Mouse (Mus musculus): ENCODE results near the gene Myh3. TPM values are rescaled to one million over a fixed set of nuclear protein-coding genes. Genes with fewer than 3 reads are reported as not detected.

Myh3 gene
- polyA plus RNA-seq, 3 experiments from 2014 or later, result 0.12 to 0.57 (median 0.44) TPM

DNA sequence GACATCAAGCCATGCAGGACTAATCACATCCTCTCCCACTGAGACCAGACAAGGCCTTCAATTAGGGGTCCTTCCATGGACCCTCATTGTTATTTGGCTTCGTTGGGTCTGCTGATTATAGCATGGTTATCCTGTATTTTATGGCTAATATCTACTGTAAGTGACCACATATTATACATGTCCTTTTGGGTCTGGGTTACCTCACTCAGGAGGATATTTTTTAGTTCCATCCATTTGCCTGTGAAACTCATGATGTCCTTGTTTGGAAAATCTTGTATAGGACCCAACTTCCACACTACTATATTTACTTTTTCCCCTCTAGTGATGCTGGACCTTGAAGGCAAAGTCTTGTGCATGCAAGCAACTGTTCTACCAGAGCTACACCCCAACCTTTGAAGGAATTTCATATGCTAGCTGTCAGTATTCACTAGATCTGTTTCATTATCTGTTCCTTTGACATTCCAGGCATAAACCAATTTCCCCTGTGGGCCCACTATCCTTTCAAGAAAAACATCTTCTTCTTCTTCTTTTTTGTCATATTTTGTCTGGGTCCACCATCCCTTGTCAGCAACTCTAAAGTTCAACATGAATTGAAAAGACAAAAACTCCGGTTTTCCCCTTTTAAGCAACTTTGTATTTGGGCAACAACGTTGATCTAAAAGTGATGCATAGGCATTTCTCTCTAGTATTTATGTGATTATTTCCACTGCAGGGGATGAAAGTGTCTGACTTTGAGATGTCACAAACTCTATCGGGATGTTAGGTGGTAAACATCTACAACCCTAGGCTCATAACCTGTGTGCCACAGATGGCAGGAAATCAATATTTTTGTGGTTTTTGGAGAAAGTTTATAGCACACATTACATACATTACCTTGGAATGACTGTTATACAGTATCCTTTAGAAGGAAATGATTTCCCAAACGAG is 67.6 kb downstream of the Myh3 start:
- no peak for ATAC-seq

DNA sequence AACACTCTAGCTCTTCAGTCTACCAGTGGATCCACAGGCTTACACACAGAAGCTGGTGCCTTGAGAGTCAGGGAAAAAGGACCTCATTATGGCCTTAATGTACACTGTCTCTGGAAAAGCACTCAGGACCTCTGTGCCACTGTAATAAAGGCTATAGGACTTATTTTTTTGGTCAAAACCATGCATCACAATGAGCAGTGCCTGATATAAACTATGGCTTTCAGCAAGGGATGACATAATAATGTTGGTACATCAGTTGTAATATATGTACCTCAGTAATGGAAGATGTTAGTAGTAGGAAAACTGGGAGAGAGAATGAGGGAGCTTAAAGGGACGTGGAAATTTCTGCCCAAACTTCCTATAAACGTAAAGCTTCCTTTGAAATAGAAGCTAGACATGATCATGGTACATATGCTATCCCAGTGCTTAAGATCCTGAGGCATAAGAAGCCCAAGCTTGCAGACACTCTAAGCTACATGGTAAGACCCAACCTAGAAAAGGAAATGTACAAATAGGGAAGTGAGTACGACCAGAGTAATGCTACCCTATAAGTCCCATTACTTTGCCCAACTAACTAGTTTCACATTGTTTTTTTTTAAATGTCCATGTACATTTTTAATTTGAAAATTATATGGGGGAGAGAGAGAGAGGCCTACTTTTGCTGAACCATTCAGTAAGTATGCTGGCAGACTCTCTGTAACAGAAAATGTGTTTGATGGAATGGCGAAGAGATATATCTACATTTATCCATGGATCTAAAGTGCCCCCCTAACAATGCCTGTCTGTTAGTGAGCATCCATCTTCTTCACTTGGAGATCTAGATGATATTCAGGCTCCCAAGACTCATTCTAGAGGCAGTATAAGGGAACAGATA is 68.5 kb downstream of the Myh3 start:
- ATAC-seq, result no peak

GRCm38 (mm10) chr11:67147283-67147921 is 69.3 kb downstream of the Myh3 start:
- ATAC-seq, result no peak

DNA sequence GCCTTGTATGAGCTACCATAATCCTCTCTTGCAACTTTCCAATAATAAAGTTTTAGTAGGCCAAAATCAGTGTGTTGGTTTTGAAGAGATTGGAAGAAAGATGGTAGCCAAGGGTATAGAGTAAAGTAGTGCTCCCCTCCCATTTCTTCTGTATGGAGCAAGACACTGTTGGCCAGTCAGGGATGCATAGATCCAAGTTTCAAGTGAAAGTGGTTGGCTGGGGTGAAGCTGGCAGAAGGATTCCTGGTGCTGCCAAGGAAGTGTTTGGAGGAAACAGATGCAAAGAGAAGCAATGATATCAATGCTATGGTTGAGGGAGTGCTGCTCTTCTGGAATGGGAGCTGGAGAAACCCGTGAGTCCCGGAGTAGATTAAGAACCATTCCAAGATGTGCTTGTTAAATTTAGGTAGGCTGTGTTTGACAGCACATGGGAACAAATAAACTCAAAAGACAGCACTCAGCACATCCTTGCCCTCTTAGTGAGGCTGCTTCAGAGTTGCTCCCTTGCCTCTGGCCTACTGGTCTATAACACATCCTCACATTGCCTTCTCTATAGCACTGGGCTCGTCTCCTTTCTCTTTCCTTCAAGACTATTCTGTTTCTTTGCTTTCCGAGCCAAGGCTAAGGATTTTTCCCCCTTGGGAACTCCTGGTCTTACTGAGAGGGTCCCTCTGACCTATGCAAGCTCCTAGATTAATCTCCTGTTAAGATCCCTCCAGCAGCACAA is 70.3 kb downstream of the Myh3 start:
- no peak for ATAC-seq

DNA sequence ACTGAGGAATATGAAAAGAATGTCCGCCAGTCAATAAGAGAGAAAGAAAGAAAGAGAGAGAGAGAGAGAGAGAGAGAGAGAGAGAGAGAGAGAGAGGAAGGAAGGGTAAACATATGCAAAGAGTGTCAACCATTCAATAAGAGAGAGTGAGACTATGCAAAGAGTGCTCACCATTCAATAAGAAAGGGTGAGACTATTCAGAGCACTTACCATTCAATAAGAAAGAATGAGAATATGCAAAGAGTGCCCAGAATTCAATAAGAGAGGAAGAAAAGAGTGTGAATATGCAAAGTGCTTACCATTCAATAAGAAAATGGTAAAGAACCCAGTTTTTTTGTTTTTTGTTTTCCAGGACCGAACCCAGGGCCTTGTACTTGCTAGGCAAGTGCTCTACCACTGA is 72.1 kb downstream of the Myh3 start:
- ATAC-seq, result no peak

GRCm38 (mm10) chr11:67151159-67151558 is 73.1 kb downstream of the Myh3 start:
- ATAC-seq, result no peak

Other genes with a start within 250 kb of the Myh3 start
- gene Pirt, start 166.3 kb upstream of the Myh3 start, polyA plus RNA-seq (2017; shearing (Covaris generic)), result not detected
- gene Tmem238l, start 121.7 kb upstream of the Myh3 start, polyA plus RNA-seq (2017; shearing (Covaris generic)), result not detected
- 1 to 10 TPM; 1.9 to 3.0 (median 2.6) TPM for gene Tmem220, start 53.1 kb upstream of the Myh3 start, polyA plus RNA-seq (2017; shearing (Covaris generic))
- 10 to 100 TPM; 68.1 to 92.5 (median 75.7) TPM for gene Adprm, start 25.7 kb upstream of the Myh3 start, polyA plus RNA-seq (2017; shearing (Covaris generic))
- 1 to 10 TPM; 6.5 to 9.1 (median 8.9) TPM for gene Sco1, start 25.6 kb upstream of the Myh3 start, polyA plus RNA-seq (2017; shearing (Covaris generic))
- gene Myh2, start 92.7 kb downstream of the Myh3 start, polyA plus RNA-seq (2017; shearing (Covaris generic)), result not detected
- gene Myh1, start 121.8 kb downstream of the Myh3 start, polyA plus RNA-seq (2017; shearing (Covaris generic)), result not detected
- under 1 TPM in 1 of 3 experiments, not detected in 2; 0.07 TPM for gene Myh4, start 159.7 kb downstream of the Myh3 start, polyA plus RNA-seq (2017; shearing (Covaris generic))
- gene Myh8, start 198.8 kb downstream of the Myh3 start, polyA plus RNA-seq (2017; shearing (Covaris generic)), result not detected
- gene Myh13, start 243.4 kb downstream of the Myh3 start, polyA plus RNA-seq (2017; shearing (Covaris generic)), result not detected